Mouse (Mus musculus): ENCODE data around the gene Neu3.
A peak's percentile ranks its signal among the peaks of the same experiment; 100 is the strongest.

DNA sequence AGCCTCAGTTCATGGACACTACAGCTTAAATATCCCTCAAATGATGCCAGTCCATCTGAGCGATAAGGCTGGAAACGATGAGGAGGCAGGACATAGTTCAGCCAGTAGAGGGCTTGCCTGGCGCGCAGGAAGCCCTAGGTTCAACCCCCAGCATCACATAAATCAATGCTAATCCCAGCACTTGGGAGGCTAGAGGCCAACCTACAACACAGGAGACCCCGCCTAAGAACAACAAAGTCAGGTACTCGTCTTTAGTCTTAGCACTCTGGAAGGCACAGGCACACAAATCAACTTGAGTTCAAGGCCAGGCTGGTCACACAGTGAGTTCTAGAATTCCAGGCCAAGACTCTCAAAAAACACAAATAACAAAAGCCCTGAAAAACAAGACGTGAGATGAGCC is 25.1 kb upstream of the Neu3 start:
- TF ChIP-seq EP300 (optimal IDR thresholded peaks at IDR 0.05) (no peak), CTCF (IDR thresholded peaks at IDR 0.05; ENCODE audit: low read depth) (peak; percentile 42; the same call in 1 of the 2 replicates)

Data from stomach, postnatal 0 days (tissue).